Mouse (Mus musculus): ENCODE measurements around the gene Mpped2. TPM values are rescaled to one million over a fixed set of nuclear protein-coding genes. Genes with fewer than 3 reads are reported as not detected.

Mpped2 gene
- polyA plus RNA-seq, 1 experiment from 2014 or later, result 1.8 TPM

GRCm38 (mm10) chr2:106746211-106746610 lies 53.1 kb downstream of the Mpped2 start:
- H3K4me3 ChIP-seq (ENCODE audit: low read depth, low read length), result no peak overlapping the region
- ATAC-seq (ENCODE audit: low read depth), result no peak
- H3K9ac ChIP-seq (ENCODE audit: low read depth, low read length), result no peak overlapping the region
- WGBS (ENCODE audit: insufficient replicate concordance), result 72% methylated on average over 6 of the region's 6 CpGs
- no peaks in the 10 kb centered on the region for H3K27me3 ChIP-seq (ENCODE audit: control insufficient read depth, insufficient read depth, low read depth, low read length)
- no peaks in the 10 kb centered on the region for H3K4me1 ChIP-seq (ENCODE audit: control insufficient read depth, low read depth, low read length)
- H3K27ac ChIP-seq (ENCODE audit: low read length), result no peak overlapping the region
- H3K36me3 ChIP-seq (ENCODE audit: control insufficient read depth, insufficient read depth), result no peaks in the 10 kb centered on the region
- H3K9me3 ChIP-seq (replicated peaks; ENCODE audit: control insufficient read depth, low read length), result no peaks in the 10 kb centered on the region
- H3K4me2 ChIP-seq (ENCODE audit: low read depth, low read length), result no peak overlapping the region

GRCm38 (mm10) chr2:106746905-106747304 lies 53.8 kb downstream of the Mpped2 start:
- Histone ChIP-seq H3K27ac (ENCODE audit: low read length) (no peak overlapping the region), H3K9me3 (replicated peaks; ENCODE audit: control insufficient read depth, low read length) (no peaks in the 10 kb centered on the region), H3K4me3 (ENCODE audit: low read depth, low read length) (no peak overlapping the region), H3K27me3 (ENCODE audit: control insufficient read depth, insufficient read depth, low read depth, low read length) (no peaks in the 10 kb centered on the region), H3K9ac (ENCODE audit: low read depth, low read length) (no peak overlapping the region), H3K36me3 (ENCODE audit: control insufficient read depth, insufficient read depth) (no peaks in the 10 kb centered on the region), H3K4me1 (ENCODE audit: control insufficient read depth, low read depth, low read length) (no peaks in the 10 kb centered on the region), H3K4me2 (ENCODE audit: low read depth, low read length) (no peak overlapping the region)
- WGBS (ENCODE audit: insufficient replicate concordance), result 51% methylated on average over 4 of the region's 4 CpGs
- ATAC-seq (ENCODE audit: low read depth), result no peak

- Histone ChIP-seq H3K36me3 (ENCODE audit: control insufficient read depth, insufficient read depth) (no peaks in the 10 kb centered on the region), H3K27me3 (ENCODE audit: control insufficient read depth, insufficient read depth, low read depth, low read length) (no peaks in the 10 kb centered on the region), H3K4me3 (ENCODE audit: low read depth, low read length) (no peak overlapping the region), H3K4me2 (ENCODE audit: low read depth, low read length) (no peak overlapping the region), H3K9ac (ENCODE audit: low read depth, low read length) (no peak overlapping the region), H3K27ac (ENCODE audit: low read length) (no peak overlapping the region), H3K9me3 (replicated peaks; ENCODE audit: control insufficient read depth, low read length) (no peaks in the 10 kb centered on the region), H3K4me1 (ENCODE audit: control insufficient read depth, low read depth, low read length) (no peaks in the 10 kb centered on the region)
- 70% methylated on average over 4 of the region's 4 CpGs for WGBS (ENCODE audit: insufficient replicate concordance)
- no peak for ATAC-seq (ENCODE audit: low read depth)
Observed at GRCm38 (mm10) chr2:106747342-106747741, 54.3 kb downstream of the Mpped2 start.

GRCm38 (mm10) chr2:106750878-106751277 lies 57.8 kb downstream of the Mpped2 start:
- ATAC-seq (ENCODE audit: low read depth), result no peak
- 56% methylated on average over 3 of the region's 3 CpGs for WGBS (ENCODE audit: insufficient replicate concordance)
- Histone ChIP-seq H3K27ac (ENCODE audit: low read length) (no peak overlapping the region), H3K36me3 (ENCODE audit: control insufficient read depth, insufficient read depth) (no peaks in the 10 kb centered on the region), H3K4me1 (ENCODE audit: control insufficient read depth, low read depth, low read length) (no peaks in the 10 kb centered on the region), H3K4me2 (ENCODE audit: low read depth, low read length) (no peak overlapping the region), H3K27me3 (ENCODE audit: control insufficient read depth, insufficient read depth, low read depth, low read length) (no peaks in the 10 kb centered on the region), H3K4me3 (ENCODE audit: low read depth, low read length) (no peak overlapping the region), H3K9me3 (replicated peaks; ENCODE audit: control insufficient read depth, low read length) (no peaks in the 10 kb centered on the region), H3K9ac (ENCODE audit: low read depth, low read length) (no peak overlapping the region)

GRCm38 (mm10) chr2:106753703-106754102 lies 60.6 kb downstream of the Mpped2 start:
- no peak for ATAC-seq (ENCODE audit: low read depth)
- no peaks in the 10 kb centered on the region for H3K36me3 ChIP-seq (ENCODE audit: control insufficient read depth, insufficient read depth)

GRCm38 (mm10) chr2:106754696-106755095 lies 61.6 kb downstream of the Mpped2 start:
- no peak overlapping the region for H3K9ac ChIP-seq (ENCODE audit: low read depth, low read length)
- no peak for ATAC-seq (ENCODE audit: low read depth)
- no peaks in the 10 kb centered on the region for H3K9me3 ChIP-seq (replicated peaks; ENCODE audit: control insufficient read depth, low read length)
- H3K4me2 ChIP-seq (ENCODE audit: low read depth, low read length), result no peak overlapping the region
- no peak overlapping the region for H3K4me3 ChIP-seq (ENCODE audit: low read depth, low read length)
- no peaks in the 10 kb centered on the region for H3K27me3 ChIP-seq (ENCODE audit: control insufficient read depth, insufficient read depth, low read depth, low read length)
- H3K36me3 ChIP-seq (ENCODE audit: control insufficient read depth, insufficient read depth), result no peaks in the 10 kb centered on the region
- H3K27ac ChIP-seq (ENCODE audit: low read length), result no peak overlapping the region
- H3K4me1 ChIP-seq (ENCODE audit: control insufficient read depth, low read depth, low read length), result no peaks in the 10 kb centered on the region
- 64% methylated on average over 5 of the region's 5 CpGs for WGBS (ENCODE audit: insufficient replicate concordance)

More at GRCm38 (mm10) chr2:106753703-106754102, 60.6 kb downstream of the Mpped2 start:
- no peak overlapping the region for H3K9ac ChIP-seq (ENCODE audit: low read depth, low read length)
- no peak overlapping the region for H3K4me2 ChIP-seq (ENCODE audit: low read depth, low read length)
- no peak overlapping the region for H3K4me3 ChIP-seq (ENCODE audit: low read depth, low read length)
- H3K9me3 ChIP-seq (replicated peaks; ENCODE audit: control insufficient read depth, low read length), result no peaks in the 10 kb centered on the region
- H3K27ac ChIP-seq (ENCODE audit: low read length), result no peak overlapping the region
- no peaks in the 10 kb centered on the region for H3K27me3 ChIP-seq (ENCODE audit: control insufficient read depth, insufficient read depth, low read depth, low read length)
- WGBS (ENCODE audit: insufficient replicate concordance), result 56% methylated on average over 5 of the region's 5 CpGs
- H3K4me1 ChIP-seq (ENCODE audit: control insufficient read depth, low read depth, low read length), result no peaks in the 10 kb centered on the region

- Histone ChIP-seq H3K4me2 (ENCODE audit: low read depth, low read length) (no peak overlapping the region), H3K27ac (ENCODE audit: low read length) (no peak overlapping the region), H3K4me3 (ENCODE audit: low read depth, low read length) (no peak overlapping the region), H3K27me3 (ENCODE audit: control insufficient read depth, insufficient read depth, low read depth, low read length) (no peaks in the 10 kb centered on the region), H3K36me3 (ENCODE audit: control insufficient read depth, insufficient read depth) (no peaks in the 10 kb centered on the region), H3K9ac (ENCODE audit: low read depth, low read length) (no peak overlapping the region), H3K4me1 (ENCODE audit: control insufficient read depth, low read depth, low read length) (no peaks in the 10 kb centered on the region), H3K9me3 (replicated peaks; ENCODE audit: control insufficient read depth, low read length) (no peaks in the 10 kb centered on the region)
- WGBS (ENCODE audit: insufficient replicate concordance), result 56% methylated on average over 13 of the region's 13 CpGs
- 0 out of 2 replicates have a peak, but pooled peaks have one; percentile 24 for ATAC-seq (ENCODE audit: low read depth)
Observed at GRCm38 (mm10) chr2:106756354-106757103, 63.5 kb downstream of the Mpped2 start.

GRCm38 (mm10) chr2:106762920-106763319 lies 69.9 kb downstream of the Mpped2 start:
- WGBS (ENCODE audit: insufficient replicate concordance), result 65% methylated on average over 8 of the region's 8 CpGs
- no peak for ATAC-seq (ENCODE audit: low read depth)
- Histone ChIP-seq H3K27ac (ENCODE audit: low read length) (no peak overlapping the region), H3K4me3 (ENCODE audit: low read depth, low read length) (no peak overlapping the region), H3K9ac (ENCODE audit: low read depth, low read length) (no peak overlapping the region), H3K9me3 (replicated peaks; ENCODE audit: control insufficient read depth, low read length) (no peaks in the 10 kb centered on the region), H3K36me3 (ENCODE audit: control insufficient read depth, insufficient read depth) (no peaks in the 10 kb centered on the region), H3K27me3 (ENCODE audit: control insufficient read depth, insufficient read depth, low read depth, low read length) (no peaks in the 10 kb centered on the region), H3K4me1 (ENCODE audit: control insufficient read depth, low read depth, low read length) (no peaks in the 10 kb centered on the region), H3K4me2 (ENCODE audit: low read depth, low read length) (no peak overlapping the region)

- Histone ChIP-seq H3K36me3 (ENCODE audit: control insufficient read depth, insufficient read depth) (no peaks in the 10 kb centered on the region), H3K27ac (ENCODE audit: low read length) (no peak overlapping the region), H3K4me2 (ENCODE audit: low read depth, low read length) (no peak overlapping the region), H3K9ac (ENCODE audit: low read depth, low read length) (no peak overlapping the region), H3K9me3 (replicated peaks; ENCODE audit: control insufficient read depth, low read length) (no peaks in the 10 kb centered on the region), H3K4me3 (ENCODE audit: low read depth, low read length) (no peak overlapping the region), H3K4me1 (ENCODE audit: control insufficient read depth, low read depth, low read length) (no peaks in the 10 kb centered on the region), H3K27me3 (ENCODE audit: control insufficient read depth, insufficient read depth, low read depth, low read length) (no peaks in the 10 kb centered on the region)
- 66% methylated on average over 12 of the region's 12 CpGs for WGBS (ENCODE audit: insufficient replicate concordance)
- no peak for ATAC-seq (ENCODE audit: low read depth)
Observed at GRCm38 (mm10) chr2:106769236-106769635, 76.2 kb downstream of the Mpped2 start.

Measured in liver, embryonic 16.5 days (tissue).